Mouse (Mus musculus) right cerebral cortex, adult 2 months (tissue): ENCODE measurements around the gene Dap3.
"Not testable (repeated sequence)": the region's sequence is repeated elsewhere in the genome, so short reads cannot be mapped to it uniquely, and the experiment has no call there.

Source experiments
- DNase-seq, 2 experiments: peaks; one replicate each; pipeline ENCODE4 v3.0.0; 2021 to 2022; ENCODE audit warnings: low spot score in 2 of 2

Gene Dap3

GRCm38 (mm10) chr3:88950576-88951326, at the start of gene Dap3, which contains the start of gene Ash1l:
Dap3 (minus strand) TSS chr3:88951181.
Ash1l (plus strand) TSS chr3:88950622.
- peak; percentile 65 to 75 for DNase-seq

DNA sequence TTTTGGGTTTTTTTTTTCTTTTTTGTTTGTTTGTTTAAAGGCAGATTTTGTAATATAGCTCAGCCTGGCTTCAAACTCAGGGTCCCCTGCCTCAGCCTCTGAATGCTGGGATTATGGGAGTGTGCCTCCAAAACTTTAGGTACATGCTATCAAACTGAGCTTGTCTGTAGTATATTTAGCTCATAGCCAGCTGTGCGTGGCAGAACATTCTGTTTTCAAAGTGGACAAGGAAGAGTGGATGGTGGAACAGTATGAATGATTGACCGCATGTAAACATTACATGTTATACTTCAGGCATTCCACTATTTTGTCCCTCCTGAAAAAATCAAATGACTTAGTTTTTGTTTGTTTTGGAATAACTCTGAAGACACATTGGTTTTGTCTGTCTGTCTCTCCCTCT, 41.8 kb upstream of the Dap3 start:
- DNase-seq = no peak

- no peak for DNase-seq
These were observed 33.0 kb upstream of the Dap3 start for GRCm38 (mm10) chr3:88983921-88984381.

- no peak for DNase-seq
These were observed 30.4 kb upstream of the Dap3 start for GRCm38 (mm10) chr3:88981206-88982010.

- no peak for DNase-seq
These were observed 24.0 kb upstream of the Dap3 start for GRCm38 (mm10) chr3:88975012-88975411.

- DNase-seq = not testable (repeated sequence)
These were observed 12.2 kb upstream of the Dap3 start for GRCm38 (mm10) chr3:88963211-88963610.

- DNase-seq = no peak
These were observed 2.8 kb upstream of the Dap3 start for GRCm38 (mm10) chr3:88953736-88954135.

DNA sequence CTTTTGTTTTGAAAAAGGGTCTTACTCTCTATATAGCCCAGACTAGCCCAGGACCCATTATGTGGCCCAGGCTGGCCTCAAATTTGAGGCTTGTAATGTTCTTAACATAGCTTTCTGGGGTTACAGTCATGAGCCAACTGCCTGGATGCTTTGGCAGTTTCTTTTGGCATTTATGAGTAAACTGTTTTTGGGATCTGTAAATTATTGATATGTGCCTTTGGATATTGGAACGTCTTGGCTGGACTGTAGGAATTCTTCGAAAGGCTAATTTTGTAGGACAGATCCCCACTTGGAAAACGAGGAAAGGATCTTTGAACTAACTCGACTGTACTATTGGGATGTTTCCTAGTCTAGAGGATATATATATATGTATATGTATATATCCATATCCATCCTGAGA, 2.3 kb upstream of the Dap3 start:
- no peak for DNase-seq

- no peak for DNase-seq
These were observed 383 bp upstream of the Dap3 start for GRCm38 (mm10) chr3:88951327-88951800.

- peak; percentile 78 to 81 for DNase-seq
These were observed 1.0 kb downstream of the Dap3 start for GRCm38 (mm10) chr3:88949786-88950575.

DNA sequence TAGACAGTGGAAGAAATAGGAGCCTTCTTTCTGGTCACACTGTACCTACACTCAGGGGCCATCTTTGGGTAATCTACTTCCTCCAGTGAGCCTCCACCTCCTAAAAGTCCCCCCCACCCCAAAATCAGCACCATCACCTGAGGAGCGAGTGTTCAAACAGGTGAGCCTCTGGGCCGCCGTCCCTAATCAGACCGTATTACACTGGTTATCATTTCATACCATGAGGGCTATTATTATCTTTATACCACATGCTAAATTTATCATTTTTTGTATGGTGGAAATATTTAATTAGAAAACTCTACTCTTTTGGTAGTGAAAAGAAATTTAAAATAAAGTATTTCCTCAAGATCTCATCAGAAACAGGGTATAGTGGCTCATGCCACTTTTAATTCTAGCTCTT, 6.9 kb downstream of the Dap3 start:
- no peak for DNase-seq

DNA sequence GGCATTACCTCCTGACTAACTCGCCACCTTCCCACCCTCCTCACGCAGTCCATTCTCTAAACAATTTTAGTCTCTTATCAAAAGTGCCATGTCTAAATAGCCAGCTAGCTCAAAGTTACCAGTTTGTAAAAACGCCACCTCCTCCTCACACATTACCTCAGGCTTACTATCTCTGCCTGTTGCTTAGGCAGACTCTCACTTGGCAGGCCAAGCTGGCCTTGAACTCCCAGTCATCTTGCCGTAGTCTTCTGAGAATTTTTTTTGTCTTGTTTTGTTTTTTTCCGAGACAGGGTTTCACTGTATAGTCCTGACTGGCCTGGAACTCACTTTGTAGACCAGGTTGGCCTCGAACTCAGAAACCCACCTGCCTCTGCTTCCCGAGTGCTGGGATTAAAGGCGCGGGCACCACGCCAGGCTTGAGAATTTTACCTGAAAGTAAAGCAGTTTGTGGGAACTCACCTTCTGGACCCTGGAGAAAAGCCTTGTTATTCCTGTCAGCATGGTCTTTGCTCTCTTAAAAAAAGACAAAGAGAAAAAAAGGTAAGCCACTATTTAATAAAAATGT, 8.6 kb downstream of the Dap3 start:
- DNase-seq = no peak

- no peak for DNase-seq
These were observed 11.2 kb downstream of the Dap3 start for GRCm38 (mm10) chr3:88939749-88940148.

GRCm38 (mm10) chr3:88939071-88939470, 11.9 kb downstream of the Dap3 start:
- DNase-seq = no peak

- no peak for DNase-seq
These were observed 21.5 kb downstream of the Dap3 start for GRCm38 (mm10) chr3:88929501-88929900.

- DNase-seq = no peak
These were observed 25.3 kb downstream of the Dap3 start for GRCm38 (mm10) chr3:88925651-88926050.

DNA sequence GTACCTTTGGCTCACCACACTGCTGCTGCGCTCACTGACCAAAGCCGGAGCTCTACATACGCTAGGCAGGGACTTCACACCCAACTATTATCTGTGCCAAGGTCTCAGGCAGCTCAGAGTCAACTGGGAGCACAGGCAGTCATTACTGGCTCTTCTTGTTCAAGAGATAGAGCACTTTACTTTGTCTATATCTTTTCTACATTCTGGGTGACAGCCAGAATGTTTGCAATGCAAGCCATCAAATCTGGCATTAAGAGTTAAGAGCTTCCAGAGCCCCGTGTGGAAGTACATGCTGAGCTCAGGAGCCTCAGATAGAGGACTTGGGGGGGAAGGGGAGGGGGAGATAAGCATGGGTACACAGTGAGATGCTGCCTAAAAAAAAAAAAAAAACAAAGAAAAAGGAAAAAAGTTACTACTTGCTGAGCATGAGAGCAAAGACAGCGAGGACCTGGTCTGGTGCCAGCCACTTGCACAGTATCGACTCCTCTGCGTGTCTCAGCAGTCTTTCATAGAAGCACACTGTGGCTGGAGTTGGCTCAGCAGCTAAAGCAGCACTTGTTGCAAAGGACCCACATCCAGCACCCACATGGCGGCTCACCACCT, 26.9 kb downstream of the Dap3 start:
- DNase-seq = no peak

GRCm38 (mm10) chr3:88921411-88921810, 29.6 kb downstream of the Dap3 start:
- no peak for DNase-seq

DNA sequence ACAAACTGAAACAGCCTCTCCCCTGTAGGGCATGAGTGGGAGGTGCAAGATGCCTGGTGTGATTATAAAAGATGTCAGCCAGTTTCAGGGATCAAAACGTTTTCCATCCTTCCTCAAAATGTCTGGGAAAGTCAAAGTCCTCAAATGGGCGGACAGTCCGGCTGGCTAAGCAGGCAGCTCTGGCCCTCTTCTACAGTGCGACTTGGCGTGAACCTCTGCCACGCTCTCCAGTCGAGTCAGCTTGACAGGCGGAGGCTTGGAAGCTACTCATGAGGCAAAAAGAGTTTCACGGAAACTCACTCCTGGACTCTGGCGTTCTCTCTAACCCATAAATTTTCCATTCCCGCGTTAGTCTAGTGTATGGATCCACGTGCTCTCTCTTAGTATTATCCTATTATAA, 32.0 kb downstream of the Dap3 start:
- no peak for DNase-seq

GRCm38 (mm10) chr3:88914384-88914810, 36.6 kb downstream of the Dap3 start:
- DNase-seq = no peak
